Mouse (Mus musculus) right cerebral cortex, postnatal 36 days (tissue): ENCODE results near the gene Fam81a.

Source experiments
- DNase-seq, 2 experiments: peaks; one replicate each; pipeline ENCODE4 v3.0.0; 2022; ENCODE audit warnings: low spot score in 2 of 2, mixed read lengths in 1 of 2

The Fam81a gene

DNA sequence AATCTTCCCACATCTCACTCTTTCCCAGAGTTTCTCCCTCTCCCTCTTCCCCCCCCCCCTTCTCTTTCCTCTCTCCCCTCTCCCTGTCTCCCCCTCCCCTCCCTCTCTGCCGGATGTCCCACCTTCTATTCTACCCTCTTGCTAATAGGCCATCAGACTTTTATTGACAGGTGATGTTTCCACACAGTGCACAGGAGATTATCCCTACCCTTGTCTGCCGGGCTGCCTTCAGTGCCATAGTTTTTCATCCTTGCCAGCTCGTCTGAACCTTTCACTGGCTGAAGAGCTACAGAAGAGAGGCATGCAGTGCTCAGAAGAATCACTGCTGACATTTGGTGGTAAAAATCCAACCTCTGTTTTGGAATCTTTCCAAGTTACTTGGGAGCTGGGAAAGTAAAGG, 88.9 kb downstream of the Fam81a start:
- no peak for DNase-seq

DNA sequence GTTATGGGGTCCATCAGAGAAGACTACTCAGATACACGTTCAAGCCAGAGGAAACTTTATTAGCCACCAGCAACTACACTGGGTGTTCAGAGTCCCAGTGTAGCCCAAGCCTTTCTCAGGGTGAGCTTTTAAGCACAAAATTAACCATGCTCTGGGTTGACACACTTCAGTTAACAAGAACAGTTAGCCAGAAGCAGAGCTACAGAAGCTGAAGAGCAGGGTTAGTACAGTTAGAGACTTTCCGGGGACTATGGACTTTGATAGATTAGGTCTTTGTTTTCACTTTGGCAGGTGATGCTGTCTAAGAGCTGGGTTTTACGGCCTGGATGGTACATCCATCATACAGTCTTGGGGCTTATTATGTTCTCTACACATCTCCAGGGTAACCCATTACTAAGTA, 89.6 kb downstream of the Fam81a start:
- no peak for DNase-seq

DNA sequence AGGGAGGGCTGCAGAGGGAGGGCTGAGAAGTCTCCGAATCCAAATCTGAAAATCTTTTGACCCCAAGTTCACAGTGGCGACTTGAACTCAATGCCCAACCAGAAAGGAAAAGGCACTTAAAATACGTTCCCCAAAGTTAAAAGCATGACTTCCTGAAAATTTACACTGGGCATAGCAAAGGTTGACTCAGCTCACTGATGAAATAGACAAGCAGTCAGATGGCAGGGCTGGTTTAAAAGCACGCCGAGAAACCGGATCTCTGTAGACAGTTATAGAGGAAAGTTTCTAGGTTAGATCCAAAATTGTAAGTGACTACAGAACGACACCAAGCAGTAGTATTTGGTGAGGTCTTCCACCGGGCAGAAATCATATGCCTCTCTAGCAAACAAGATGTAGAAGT, 92.5 kb downstream of the Fam81a start:
- DNase-seq: no peak

DNA sequence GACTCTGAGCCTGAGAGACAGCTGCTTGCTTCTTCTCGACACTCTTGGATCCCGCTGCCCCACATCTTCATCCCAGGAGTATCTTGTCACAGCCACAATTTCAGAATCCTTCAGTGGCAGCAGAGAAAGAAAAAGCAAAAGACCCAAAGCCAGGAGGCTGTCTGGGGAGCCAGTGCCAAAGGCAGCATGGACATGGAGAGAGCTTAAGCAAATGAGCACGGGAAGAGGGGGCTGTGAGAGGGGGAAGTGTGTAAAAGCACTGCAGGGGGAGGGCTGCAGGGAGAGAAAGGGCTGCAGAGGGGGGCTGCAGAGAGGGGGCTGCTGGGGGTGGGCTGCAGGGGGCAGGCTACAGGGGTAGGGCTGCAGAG, 93.0 kb downstream of the Fam81a start:
- no peak for DNase-seq

DNA sequence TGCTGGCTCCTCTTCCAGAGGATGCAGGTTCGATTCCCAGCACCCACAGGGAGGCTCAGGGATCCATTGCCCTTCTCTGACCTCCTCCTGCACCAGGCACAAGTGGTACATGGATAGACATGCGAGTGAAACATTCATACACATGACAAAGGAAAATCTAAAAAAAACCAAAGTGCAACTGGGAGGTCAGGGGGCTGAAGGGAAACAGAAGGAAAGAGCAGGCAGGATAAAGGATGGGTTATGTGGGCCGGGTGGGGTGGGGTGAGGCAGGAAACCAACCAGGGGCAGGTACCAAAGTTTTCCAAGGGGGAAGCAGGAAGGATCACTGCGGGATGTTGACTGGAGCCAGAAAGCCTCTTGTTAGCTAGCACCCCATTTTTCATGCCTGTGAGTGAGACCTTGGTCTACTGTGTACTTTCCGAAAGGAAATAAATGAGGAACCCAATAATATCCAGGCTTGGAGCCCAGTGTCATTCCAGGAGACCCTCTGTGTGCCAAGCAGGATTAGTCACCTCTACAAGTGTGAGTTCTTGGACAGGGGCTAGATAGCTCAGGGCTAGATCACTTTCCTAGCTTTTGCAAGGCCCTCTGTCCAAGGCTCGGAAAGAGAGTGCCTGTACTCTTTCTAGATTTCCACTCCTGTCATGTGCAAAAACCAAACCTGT, 93.5 kb downstream of the Fam81a start:
- no peak for DNase-seq

DNA sequence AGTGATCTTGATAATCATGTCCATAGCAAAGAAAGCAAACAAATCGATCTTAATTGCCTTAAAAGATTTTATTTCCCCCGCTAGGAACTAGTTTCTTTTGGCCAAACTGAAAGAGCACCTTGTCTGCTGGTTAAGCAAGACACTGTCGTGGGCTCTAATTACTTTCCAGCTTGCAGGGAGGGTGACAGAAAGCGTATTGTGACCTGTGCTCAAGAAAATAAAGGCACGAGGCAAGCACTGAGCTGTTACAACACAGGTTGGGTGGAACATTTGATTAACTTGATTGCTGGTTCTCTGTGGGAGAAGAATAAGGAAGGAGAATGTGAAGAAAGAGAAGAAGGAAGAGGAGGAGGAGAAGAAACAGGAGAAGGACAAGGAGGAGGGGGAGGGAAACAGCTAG, 94.1 kb downstream of the Fam81a start:
- no peak for DNase-seq

DNA sequence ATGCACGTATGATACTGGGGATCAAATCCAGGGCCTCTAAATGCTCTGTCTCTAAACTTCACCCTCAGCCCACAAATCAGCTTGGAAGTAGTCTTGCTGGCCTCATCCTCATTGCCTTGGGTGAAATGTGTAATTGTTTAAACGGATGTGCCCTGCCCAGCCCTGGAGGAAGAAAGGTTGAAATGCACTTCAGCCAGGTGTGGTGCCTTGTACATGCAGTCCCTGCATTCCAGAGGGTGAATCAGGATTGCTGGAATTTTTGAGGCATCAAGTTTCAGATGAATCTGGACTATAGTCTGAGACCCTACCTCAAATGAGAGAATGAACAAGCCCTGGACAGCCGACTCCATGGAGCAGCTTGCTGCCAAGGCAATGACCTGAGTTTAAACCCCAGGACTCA, 94.5 kb downstream of the Fam81a start:
- DNase-seq: no peak

DNA sequence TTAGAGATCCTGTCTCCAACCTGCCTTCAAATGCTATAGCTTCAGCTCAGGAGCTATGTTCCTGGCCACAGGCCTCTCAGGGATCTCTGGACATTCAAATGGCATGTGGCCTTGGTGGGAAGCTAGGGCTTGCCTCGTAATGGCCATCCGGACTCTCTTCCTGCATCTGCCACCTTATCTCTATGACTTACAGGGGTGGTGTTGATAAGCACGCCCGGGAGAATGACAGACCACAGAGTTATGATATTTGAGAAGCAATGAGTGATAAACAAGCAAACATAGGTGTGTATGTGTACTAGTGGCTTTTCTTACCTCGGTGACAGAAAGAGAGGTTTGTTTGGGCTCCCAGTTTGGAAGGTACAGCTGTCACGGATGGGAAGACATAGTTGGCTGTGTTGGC, 96.1 kb downstream of the Fam81a start:
- DNase-seq: no peak

DNA sequence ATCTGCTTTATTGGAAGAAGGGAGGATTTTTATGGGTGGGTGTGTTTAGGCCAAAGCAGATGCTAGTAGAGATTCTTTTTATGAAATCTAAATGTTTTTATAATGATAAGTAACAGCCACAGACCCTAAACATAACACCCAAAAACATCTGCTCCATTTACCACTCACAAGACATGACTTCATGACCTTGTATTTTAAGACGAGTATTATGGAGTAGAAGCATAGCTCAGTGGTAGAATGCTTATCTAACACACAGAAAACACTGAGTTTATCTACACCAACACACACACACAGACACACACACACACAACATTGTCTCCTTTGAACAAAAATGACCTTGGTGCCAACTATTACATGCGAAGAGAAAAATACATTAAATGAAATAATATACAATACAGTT, 97.5 kb downstream of the Fam81a start:
- no peak for DNase-seq

DNA sequence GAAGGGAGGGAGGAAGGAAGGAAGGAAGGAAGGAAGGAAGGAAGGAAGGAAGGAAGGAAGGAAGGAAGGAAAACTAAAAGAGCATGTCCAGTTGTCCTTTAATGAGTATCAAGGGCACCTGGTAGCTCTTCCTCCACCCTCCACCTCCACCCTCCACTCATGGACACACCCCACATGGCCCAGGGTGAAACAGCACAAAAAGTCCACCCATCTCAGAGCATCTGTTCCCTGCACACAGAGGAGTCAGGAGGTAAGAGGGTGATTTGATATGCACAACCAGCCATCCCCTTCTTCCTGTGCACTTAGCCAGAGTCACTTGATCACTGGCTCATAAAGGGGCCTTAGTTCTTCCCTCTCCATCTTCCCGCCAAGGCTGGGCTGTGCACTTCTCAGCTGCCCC, 99.4 kb downstream of the Fam81a start:
- DNase-seq: no peak

DNA sequence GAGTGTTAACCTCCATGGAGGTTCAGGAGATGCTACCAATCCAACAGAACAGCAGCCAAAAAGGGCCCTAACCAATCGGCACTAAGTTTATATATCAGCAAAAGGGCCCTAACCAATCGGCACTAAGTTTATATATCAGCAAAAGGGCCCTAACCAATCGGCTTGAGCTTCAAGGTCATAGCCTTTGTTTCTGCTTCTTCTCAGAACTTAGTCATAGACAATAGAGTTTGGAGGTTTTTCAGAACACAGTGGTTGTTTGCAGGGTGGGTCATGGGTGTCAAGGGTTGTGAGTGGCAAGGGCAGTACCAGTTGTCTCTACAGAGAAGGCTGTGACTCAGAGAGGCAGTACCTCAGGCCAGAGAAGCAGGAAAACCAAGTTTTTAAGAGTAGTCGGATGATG, 100.2 kb downstream of the Fam81a start:
- DNase-seq: no peak

DNA sequence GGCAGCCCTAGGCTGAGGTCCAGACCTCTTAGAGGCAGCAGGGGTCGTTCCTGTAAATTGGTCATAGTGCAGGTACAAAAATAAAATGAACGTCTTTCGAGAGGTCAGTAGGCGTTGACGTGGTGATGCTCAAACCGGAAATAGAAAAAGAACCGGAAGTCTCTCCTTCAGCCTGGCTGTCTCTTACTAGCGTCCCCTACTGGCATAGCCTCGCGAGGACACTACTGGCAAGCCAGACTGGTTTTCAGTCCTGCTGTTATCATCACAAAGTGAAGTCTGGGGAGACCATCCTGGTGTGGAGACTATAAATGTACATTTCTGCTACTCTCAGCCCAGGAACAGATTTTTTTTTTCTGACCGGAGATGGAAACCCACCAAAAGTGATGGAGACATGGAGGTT, 101.8 kb downstream of the Fam81a start:
- no peak for DNase-seq

DNA sequence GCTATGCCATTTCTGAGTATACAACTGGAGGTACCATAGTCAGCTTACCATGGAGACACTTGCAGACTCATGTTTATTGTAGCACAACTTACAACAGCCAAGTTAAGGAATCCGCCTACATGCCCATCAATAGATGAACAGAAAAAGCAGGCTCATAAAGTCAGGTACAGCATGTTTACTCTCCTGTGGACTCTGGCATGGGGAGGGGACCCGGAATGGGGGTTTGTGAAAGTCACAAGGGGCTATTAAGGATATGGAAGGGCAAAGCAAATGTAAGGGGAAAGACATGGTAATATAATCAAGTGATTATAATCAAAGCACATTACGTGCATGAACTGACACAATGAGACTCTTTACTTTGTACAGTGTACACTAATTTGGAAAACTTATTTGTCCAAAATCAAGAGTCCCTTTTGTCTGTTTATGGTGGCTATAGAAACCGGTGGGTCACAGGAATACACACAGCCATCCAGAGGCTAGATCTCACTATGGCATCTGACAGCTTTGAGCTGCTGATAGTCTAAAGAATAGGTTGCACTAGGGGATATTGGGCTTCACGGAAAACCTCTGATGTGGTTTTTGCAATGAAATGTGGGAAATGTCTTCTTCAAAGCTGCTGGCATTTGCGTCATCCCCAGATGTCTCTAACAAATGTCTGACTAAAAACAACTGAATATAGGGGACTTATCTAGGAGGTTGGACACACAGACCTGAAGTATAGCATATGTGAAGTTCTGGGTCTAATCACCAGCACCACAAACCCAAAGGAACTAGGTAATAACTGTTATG, 102.6 kb downstream of the Fam81a start:
- DNase-seq: no peak
